7 mouse cellular contexts compared by ENCODE assay signal in genomic region chr8:111337311-111337889, GRCm38 (mm10). TPM values are rescaled to one million over a fixed set of nuclear protein-coding genes. Genes with fewer than 3 reads are reported as not detected.
DNase-seq lines count a peak whose midpoint lies in the region; ATAC-seq and TF ChIP-seq lines count a peak whose summit lies in the region.

No protein-coding gene starts in this region.

- peaks cover 11% of the 10 kb centered on the region; the same call in 1 of the 2 replicates for H3K4me1 ChIP-seq in bone marrow macrophage, adult 2 months (ENCODE audit: control insufficient read depth, insufficient read depth, low read length)
- H3K4me1 ChIP-seq in heart, embryonic 14.5 days (ENCODE audit: control insufficient read depth in 2 of 2, insufficient read depth in 2 of 2, low read length in 2 of 2), result peaks cover 5 to 6% of the 10 kb centered on the region in 2 experiments; a peak in 2 of 4 replicates
- H3K4me1 ChIP-seq in limb, embryonic 14.5 days (ENCODE audit: control insufficient read depth, insufficient read depth, low read length), result peaks cover 3% of the 10 kb centered on the region; the same call in 1 of the 2 replicates
- no peaks in the 10 kb centered on the region for H3K4me1 ChIP-seq in midbrain, postnatal 0 days (ENCODE audit: insufficient read depth, low read length)

- ATAC-seq in heart, embryonic 14.5 days (ENCODE audit: insufficient number of reproducible peaks, insufficient read depth, low FRiP score, low read depth), result no peak
- no peak for ATAC-seq in limb, embryonic 14.5 days (ENCODE audit: low FRiP score, low read depth)
- ATAC-seq in midbrain, postnatal 0 days (ENCODE audit: low FRiP score), result no peak

- peak overlapping the region; percentile 84 for H3K27ac ChIP-seq in bone marrow macrophage, adult 2 months (ENCODE audit: insufficient read depth, low read depth, low read length)
- peak overlapping the region in 1 of 2 experiments; percentile 42; a peak in 2 of 4 replicates for H3K27ac ChIP-seq in heart, embryonic 14.5 days (replicated peaks in 1 of 2; ENCODE audit: control insufficient read depth in 1 of 2, insufficient read depth in 1 of 2, low read depth in 2 of 2, low read length in 2 of 2)
- no peak overlapping the region for H3K27ac ChIP-seq in limb, embryonic 14.5 days (replicated peaks; ENCODE audit: low read depth, low read length)
- no peak overlapping the region for H3K27ac ChIP-seq in midbrain, postnatal 0 days (ENCODE audit: low read depth, low read length)

- H3K9me3 ChIP-seq in heart, embryonic 14.5 days (ENCODE audit: control insufficient read depth, low read length), result no peaks in the 10 kb centered on the region
- no peaks in the 10 kb centered on the region for H3K9me3 ChIP-seq in limb, embryonic 14.5 days (ENCODE audit: control insufficient read depth, low read length)
- H3K9me3 ChIP-seq in midbrain, postnatal 0 days (ENCODE audit: low read length), result no peaks in the 10 kb centered on the region

- H3K4me3 ChIP-seq in bone marrow macrophage, adult 2 months (ENCODE audit: insufficient read depth, low read length), result peak overlapping the region; percentile 71
- H3K4me3 ChIP-seq in heart, embryonic 14.5 days (ENCODE audit: control insufficient read depth in 1 of 2, insufficient read depth in 1 of 2, low read depth in 1 of 2, low read length in 2 of 2), result peak overlapping the region; percentile 55 to 68
- H3K4me3 ChIP-seq in limb, embryonic 14.5 days (replicated peaks; ENCODE audit: low read length), result peak overlapping the region; percentile 35
- H3K4me3 ChIP-seq in midbrain, postnatal 0 days (ENCODE audit: low read depth, low read length), result peak overlapping the region; percentile 31

- peak overlapping the region; percentile 95 for H3K4me2 ChIP-seq in heart, embryonic 14.5 days (ENCODE audit: low read length)
- peak overlapping the region; percentile 62 for H3K4me2 ChIP-seq in limb, embryonic 14.5 days (replicated peaks; ENCODE audit: low read depth, low read length, severe bottlenecking)
- peak overlapping the region; percentile 57 for H3K4me2 ChIP-seq in midbrain, postnatal 0 days (ENCODE audit: low read depth, low read length, poor library complexity, severe bottlenecking)

- TF ChIP-seq POLR2A in bone marrow macrophage, adult 2 months (IDR thresholded peaks at IDR 0.05; ENCODE audit: borderline replicate concordance, low read depth, low read length), result no peak
- no peak for TF ChIP-seq POLR2A in limb, embryonic 14.5 days (IDR thresholded peaks at IDR 0.05; ENCODE audit: borderline replicate concordance, extremely low read depth, insufficient read depth, insufficient read length)

- peaks cover 4% of the 10 kb centered on the region; the same call in 1 of the 2 replicates for H3K27me3 ChIP-seq in heart, embryonic 14.5 days (ENCODE audit: control insufficient read depth, insufficient read depth, low read length)
- peaks cover 21% of the 10 kb centered on the region; the same call in 1 of the 2 replicates for H3K27me3 ChIP-seq in limb, embryonic 14.5 days (ENCODE audit: control insufficient read depth, insufficient read depth, low read length)
- H3K27me3 ChIP-seq in midbrain, postnatal 0 days (ENCODE audit: insufficient read depth, low read length), result peaks cover 11% of the 10 kb centered on the region; the same call in 1 of the 2 replicates

- peak overlapping the region; percentile 67 for H3K9ac ChIP-seq in heart, embryonic 14.5 days (ENCODE audit: low read length)
- peak overlapping the region; percentile 34; the same call in 1 of the 2 replicates for H3K9ac ChIP-seq in limb, embryonic 14.5 days (ENCODE audit: low read depth, low read length, severe bottlenecking)
- 0 out of 2 replicates have a peak overlapping the region, but pooled peaks have one; percentile 2 for H3K9ac ChIP-seq in midbrain, postnatal 0 days (replicated peaks; ENCODE audit: low read length, poor library complexity, severe bottlenecking)

- no peaks in the 10 kb centered on the region for H3K36me3 ChIP-seq in heart, embryonic 14.5 days (ENCODE audit: control insufficient read depth, insufficient read depth, low read length)
- H3K36me3 ChIP-seq in limb, embryonic 14.5 days (ENCODE audit: control insufficient read depth, insufficient read depth, low read length), result no peaks in the 10 kb centered on the region
- H3K36me3 ChIP-seq in midbrain, postnatal 0 days (ENCODE audit: insufficient read depth, low read length), result no peaks in the 10 kb centered on the region

- peak; percentile 13 for DNase-seq in ES-CJ7 (ENCODE audit: low read depth, low spot score)
- no peak for DNase-seq in limb, embryonic 14.5 days (ENCODE audit: low spot score)
- DNase-seq in midbrain, postnatal 0 days (ENCODE audit: low spot score), result no peak
- no peak for DNase-seq in cerebellum, postnatal 14 days
- DNase-seq in left cerebral cortex, postnatal 25 days (ENCODE audit: low spot score in 2 of 2), result no peak

- intact Hi-C loops in left cerebral cortex, postnatal 25 days (cut with DNase I), result loop anchor here (5.0 kb wide), 1 partner anchor 55 kb away; the partner anchor contains the start of gene Fa2h

- TF ChIP-seq CTCF in bone marrow macrophage, adult 2 months (IDR thresholded peaks at IDR 0.05; ENCODE audit: low read depth, low read length), result no peak
- TF ChIP-seq CTCF in midbrain, postnatal 0 days (IDR thresholded peaks at IDR 0.05), result no peak

- WGBS in heart, embryonic 14.5 days, result 28% methylated on average over 17 of the region's 17 CpGs
- 32% methylated on average over 17 of the region's 17 CpGs for WGBS in limb, embryonic 14.5 days
- 42% methylated on average over 17 of the region's 17 CpGs for WGBS in midbrain, postnatal 0 days

RNA-seq across cellular contexts. Expression of gene Mlkl, which starts 0.6 kb away (rescaled TPM):
- polyA plus RNA-seq in bone marrow macrophage, adult 2 months (2012; ENCODE audit: insufficient read depth, insufficient read length, missing spikeins), result 15.9 and 21.2 TPM in 2 replicates
- 2.5 and 2.9 TPM in 2 replicates for polyA plus RNA-seq in heart, embryonic 14.5 days (2014; fragmentation: Nextera tagmentation; extraction: Ambion mirVana)
- polyA plus RNA-seq in limb, embryonic 14.5 days (2012; rRNA removed), result 0.46 and 0.59 TPM in 2 replicates
- 1.0 and 1.4 TPM in 2 replicates for polyA plus RNA-seq in limb, embryonic 14.5 days (2014; fragmentation: Nextera tagmentation; extraction: Ambion mirVana)
- total RNA-seq in midbrain, postnatal 0 days (2014; rRNA removed), result not detected in 2 replicates
- 0.43 and 0.56 TPM in 2 replicates for polyA plus RNA-seq in midbrain, postnatal 0 days (2015; fragmentation: Nextera tagmentation; extraction: Ambion mirVana)
- total RNA-seq in left cerebral cortex, postnatal 25 days (2021), result under 1 TPM; 0.30 to 0.41 TPM

RNA-seq across cellular contexts. Expression of gene Rfwd3, which starts 37.4 kb away (rescaled TPM):
- polyA plus RNA-seq in bone marrow macrophage, adult 2 months (2012; ENCODE audit: insufficient read depth, insufficient read length, missing spikeins), result 36.8 and 42.0 TPM in 2 replicates
- polyA plus RNA-seq in heart, embryonic 14.5 days (2014; fragmentation: Nextera tagmentation; extraction: Ambion mirVana), result 34.5 and 36.6 TPM in 2 replicates
- 27.6 and 28.3 TPM in 2 replicates for polyA plus RNA-seq in limb, embryonic 14.5 days (2012; rRNA removed)
- 39.7 and 44.3 TPM in 2 replicates for polyA plus RNA-seq in limb, embryonic 14.5 days (2014; fragmentation: Nextera tagmentation; extraction: Ambion mirVana)
- total RNA-seq in midbrain, postnatal 0 days (2014; rRNA removed), result 17.2 and 19.2 TPM in 2 replicates
- 10.3 and 10.5 TPM in 2 replicates for polyA plus RNA-seq in midbrain, postnatal 0 days (2015; fragmentation: Nextera tagmentation; extraction: Ambion mirVana)
- total RNA-seq in left cerebral cortex, postnatal 25 days (2021), result 10 to 100 TPM; 19.8 to 21.4 TPM

RNA-seq across cellular contexts. Expression of gene Fa2h, which starts 56.2 kb away (rescaled TPM):
- not detected in 2 replicates for polyA plus RNA-seq in bone marrow macrophage, adult 2 months (2012; ENCODE audit: insufficient read depth, insufficient read length, missing spikeins)
- not detected in 2 replicates for polyA plus RNA-seq in heart, embryonic 14.5 days (2014; fragmentation: Nextera tagmentation; extraction: Ambion mirVana)
- polyA plus RNA-seq in limb, embryonic 14.5 days (2012; rRNA removed), result 0.06 TPM in 1 of 2 replicates, not detected in the other
- not detected in 2 replicates for polyA plus RNA-seq in limb, embryonic 14.5 days (2014; fragmentation: Nextera tagmentation; extraction: Ambion mirVana)
- total RNA-seq in midbrain, postnatal 0 days (2014; rRNA removed), result 0.42 and 1.8 TPM in 2 replicates
- 0.79 and 0.81 TPM in 2 replicates for polyA plus RNA-seq in midbrain, postnatal 0 days (2015; fragmentation: Nextera tagmentation; extraction: Ambion mirVana)
- total RNA-seq in left cerebral cortex, postnatal 25 days (2021), result 10 to 100 TPM; 22.3 to 28.8 TPM

Comparison
In these comparisons a context has a peak if more than half of its experiments do, and no peak if none do; other contexts are left out.
1. H3K9ac ChIP-seq: peak in every context shown above with its lines; median percentile 67 in heart, embryonic 14.5 days; 34 in limb, embryonic 14.5 days; 2 in midbrain, postnatal 0 days.